In genomic region chr5:77804113-77804512, GRCm38 (mm10) we compare ENCODE assay signal across 10 mouse cellular contexts.
DNase-seq lines count a peak whose midpoint lies in the region; ATAC-seq and TF ChIP-seq lines count a peak whose summit lies in the region.
"Had no signal": no experiment of that assay in that cellular context is flagged by ENCODE, and none has a peak within 500 bp of the region (broad histone marks: within the 10 kb centered on the region; RNA-seq: fewer than 3 reads in every experiment).

No protein-coding gene starts in this region.

- no peak for ATAC-seq in forebrain, embryonic 14.5 days
- peak; percentile 21; the same call in 1 of the 2 replicates for ATAC-seq in lung, embryonic 14.5 days (ENCODE audit: insufficient read depth)
- ATAC-seq in intestine, embryonic 15.5 days, result peak; percentile 61
- ATAC-seq: inflammation-experienced regulatory T-cells, adult 6 months had no signal

- peaks cover 9% of the 10 kb centered on the region for H3K4me1 ChIP-seq in forebrain, embryonic 14.5 days (ENCODE audit: control insufficient read depth, insufficient read depth, low read length)
- H3K4me1 ChIP-seq in forebrain, embryonic 10.5 days, result peaks cover 3% of the 10 kb centered on the region
- no peaks in the 10 kb centered on the region for H3K4me1 ChIP-seq in lung, embryonic 14.5 days (ENCODE audit: insufficient read depth)
- H3K4me1 ChIP-seq in intestine, embryonic 15.5 days (replicated peaks), result no peaks in the 10 kb centered on the region
- H3K4me1 ChIP-seq in olfactory bulb, adult 2 months (ENCODE audit: control insufficient read depth, insufficient read depth, low read length), result no peaks in the 10 kb centered on the region
- H3K4me1 ChIP-seq: embryonic facial prominence, embryonic 12.5 days had no signal

- H3K4me2 ChIP-seq in forebrain, embryonic 14.5 days (ENCODE audit: low read length), result no peak overlapping the region
- H3K4me2 ChIP-seq in lung, embryonic 14.5 days, result peak overlapping the region; percentile 35; the same call in 1 of the 2 replicates
- peak overlapping the region; percentile 14; the same call in 1 of the 2 replicates for H3K4me2 ChIP-seq in intestine, embryonic 15.5 days (replicated peaks)
- H3K4me2 ChIP-seq: embryonic facial prominence, embryonic 12.5 days had no signal

- no peak overlapping the region for H3K4me3 ChIP-seq in forebrain, embryonic 14.5 days (ENCODE audit: low read depth, low read length)
- no peak overlapping the region for H3K4me3 ChIP-seq in forebrain, embryonic 10.5 days
- H3K4me3 ChIP-seq in lung, embryonic 14.5 days (ENCODE audit: low read depth, low read length), result no peak overlapping the region
- H3K4me3 ChIP-seq in intestine, embryonic 15.5 days (replicated peaks), result no peak overlapping the region
- H3K4me3 ChIP-seq in olfactory bulb, adult 2 months (ENCODE audit: insufficient read depth, low read depth, low read length), result peak overlapping the region; percentile 8; the same call in 1 of the 2 replicates
- H3K4me3 ChIP-seq: embryonic facial prominence, embryonic 12.5 days had no signal

- no peak overlapping the region for H3K27ac ChIP-seq in forebrain, embryonic 14.5 days (ENCODE audit: low read depth, low read length)
- H3K27ac ChIP-seq in forebrain, embryonic 10.5 days, result no peak overlapping the region
- H3K27ac ChIP-seq in lung, embryonic 14.5 days (ENCODE audit: low read depth), result no peak overlapping the region
- H3K27ac ChIP-seq in intestine, embryonic 15.5 days, result no peak overlapping the region
- no peak overlapping the region for H3K27ac ChIP-seq in olfactory bulb, adult 2 months (ENCODE audit: insufficient read depth, low read depth, low read length)
- H3K27ac ChIP-seq: embryonic facial prominence, embryonic 12.5 days had no signal

- 69% methylated on average over 9 of the region's 9 CpGs for WGBS in forebrain, embryonic 14.5 days
- WGBS in forebrain, embryonic 10.5 days, result 73% methylated on average over 9 of the region's 9 CpGs
- WGBS in lung, embryonic 14.5 days, result 60% methylated on average over 9 of the region's 9 CpGs
- 56% methylated on average over 9 of the region's 9 CpGs for WGBS in intestine, embryonic 15.5 days
- 48% methylated on average over 9 of the region's 9 CpGs for WGBS in olfactory bulb, adult 2 months

- no peaks in the 10 kb centered on the region for H3K27me3 ChIP-seq in forebrain, embryonic 14.5 days (replicated peaks; ENCODE audit: control insufficient read depth, insufficient read depth, low read length)
- no peaks in the 10 kb centered on the region for H3K27me3 ChIP-seq in forebrain, embryonic 10.5 days (ENCODE audit: poor library complexity, severe bottlenecking)
- no peaks in the 10 kb centered on the region for H3K27me3 ChIP-seq in lung, embryonic 14.5 days (ENCODE audit: insufficient read depth, low read length)
- no peaks in the 10 kb centered on the region for H3K27me3 ChIP-seq in intestine, embryonic 15.5 days (replicated peaks)
- H3K27me3 ChIP-seq: embryonic facial prominence, embryonic 12.5 days had no signal

- TF ChIP-seq POLR2A in olfactory bulb, adult 2 months (IDR thresholded peaks at IDR 0.05; ENCODE audit: insufficient read depth, low read depth, low read length), result no peak

- DNase-seq in forebrain, embryonic 14.5 days (ENCODE audit: low spot score), result peak; percentile 32
- no peak for DNase-seq in forebrain, embryonic 10.5 days (ENCODE audit: extremely low spot score, low spot score)
- no peak for DNase-seq in lung, embryonic 14.5 days
- DNase-seq in lung, postnatal 25 days (ENCODE audit: low spot score), result no peak
- no peak for DNase-seq in left cerebral cortex, adult 11 months (ENCODE audit: low spot score)
- no peak for DNase-seq in ovary, adult 18-20 months (ENCODE audit: low spot score)

- TF ChIP-seq CTCF in lung, embryonic 14.5 days (IDR thresholded peaks at IDR 0.05; ENCODE audit: low read depth), result no peak
- no peak for TF ChIP-seq CTCF in olfactory bulb, adult 2 months (IDR thresholded peaks at IDR 0.05; ENCODE audit: insufficient read depth, low read depth, low read length)

- no peaks in the 10 kb centered on the region for H3K9me3 ChIP-seq in forebrain, embryonic 14.5 days (replicated peaks; ENCODE audit: control insufficient read depth, low read length)
- H3K9me3 ChIP-seq in forebrain, embryonic 10.5 days, result no peaks in the 10 kb centered on the region
- H3K9me3 ChIP-seq in lung, embryonic 14.5 days (ENCODE audit: low read depth, low read length), result no peaks in the 10 kb centered on the region
- no peaks in the 10 kb centered on the region for H3K9me3 ChIP-seq in intestine, embryonic 15.5 days
- H3K9me3 ChIP-seq: embryonic facial prominence, embryonic 12.5 days had no signal

- H3K36me3 ChIP-seq in forebrain, embryonic 14.5 days (ENCODE audit: control insufficient read depth, insufficient read depth, low read length), result no peaks in the 10 kb centered on the region
- no peaks in the 10 kb centered on the region for H3K36me3 ChIP-seq in forebrain, embryonic 10.5 days (replicated peaks)
- H3K36me3 ChIP-seq in lung, embryonic 14.5 days (ENCODE audit: insufficient read depth), result no peaks in the 10 kb centered on the region
- H3K36me3 ChIP-seq in intestine, embryonic 15.5 days, result no peaks in the 10 kb centered on the region
- H3K36me3 ChIP-seq: embryonic facial prominence, embryonic 12.5 days had no signal

- no peak overlapping the region for H3K9ac ChIP-seq in forebrain, embryonic 14.5 days (ENCODE audit: low read length)
- H3K9ac ChIP-seq in lung, embryonic 14.5 days, result no peak overlapping the region
- H3K9ac ChIP-seq in intestine, embryonic 15.5 days, result no peak overlapping the region
- H3K9ac ChIP-seq: embryonic facial prominence, embryonic 12.5 days had no signal
